Mouse (Mus musculus): ENCODE measurements around the gene Trio.

Gene Trio

GRCm38 (mm10) chr15:27923987-27924341, 101.7 kb downstream of the Trio start:
- in situ Hi-C loops (cut with MboI, MseI) = loop anchor here (5.0 kb wide), 2 partner anchors 158 to 253 kb away; no protein-coding TSS in a partner anchor

DNA sequence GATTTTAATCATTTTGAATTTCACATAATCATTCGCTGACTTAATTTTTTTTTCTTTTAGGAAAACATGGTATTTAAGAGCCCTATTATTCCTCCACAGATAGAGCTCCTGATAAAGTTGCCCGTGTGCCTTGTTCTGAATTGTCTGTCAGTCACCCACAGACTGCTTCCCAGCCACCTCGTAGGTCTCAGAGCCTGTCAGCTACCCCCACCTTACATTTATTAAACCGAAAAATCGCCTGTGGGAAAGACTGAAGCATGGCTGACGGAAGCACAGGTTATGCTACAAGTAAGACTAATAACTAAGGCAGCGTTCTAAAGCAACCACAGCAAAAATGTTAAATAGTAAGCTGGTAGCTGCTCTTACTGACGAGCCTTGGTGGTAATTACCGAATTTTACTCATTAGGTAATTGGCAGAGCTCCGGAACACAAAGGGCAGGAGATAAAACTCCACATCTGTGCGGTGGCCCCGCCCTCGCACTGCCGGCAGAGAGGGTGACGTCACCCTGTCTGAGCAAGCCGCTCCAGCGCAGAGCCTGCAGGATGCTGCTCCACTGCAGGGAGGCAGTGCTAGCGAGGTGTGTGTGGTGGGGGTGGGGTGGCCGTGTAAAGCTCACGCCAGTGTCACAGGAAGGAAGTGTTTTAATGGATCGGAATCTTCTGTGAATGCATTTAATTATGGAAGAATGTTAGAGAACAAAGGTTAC, 102.2 kb downstream of the Trio start:
- in situ Hi-C loops (cut with MboI, MseI) = loop anchor here (5.0 kb wide), 2 partner anchors 159 to 254 kb away; no protein-coding TSS in a partner anchor

GRCm38 (mm10) chr15:27920751-27921150, 104.9 kb downstream of the Trio start:
- in situ Hi-C loops (cut with MboI, MseI) = loop anchor here (5.0 kb wide), 2 partner anchors 162 to 257 kb away; no protein-coding TSS in a partner anchor

- in situ Hi-C loops (cut with MboI, MseI) = no loop called here
Measured at GRCm38 (mm10) chr15:27919540-27919939, 106.1 kb downstream of the Trio start.

- in situ Hi-C loops (cut with MboI, MseI) = no loop called here
Measured at GRCm38 (mm10) chr15:27918798-27919197, 106.8 kb downstream of the Trio start.

GRCm38 (mm10) chr15:27916204-27916603, 109.4 kb downstream of the Trio start:
- in situ Hi-C loops (cut with MboI, MseI) = no loop called here

- in situ Hi-C loops (cut with MboI, MseI) = no loop called here
Measured at GRCm38 (mm10) chr15:27913013-27913412, 112.6 kb downstream of the Trio start.

GRCm38 (mm10) chr15:27911196-27911595, 114.5 kb downstream of the Trio start:
- in situ Hi-C loops (cut with MboI, MseI) = no loop called here

DNA sequence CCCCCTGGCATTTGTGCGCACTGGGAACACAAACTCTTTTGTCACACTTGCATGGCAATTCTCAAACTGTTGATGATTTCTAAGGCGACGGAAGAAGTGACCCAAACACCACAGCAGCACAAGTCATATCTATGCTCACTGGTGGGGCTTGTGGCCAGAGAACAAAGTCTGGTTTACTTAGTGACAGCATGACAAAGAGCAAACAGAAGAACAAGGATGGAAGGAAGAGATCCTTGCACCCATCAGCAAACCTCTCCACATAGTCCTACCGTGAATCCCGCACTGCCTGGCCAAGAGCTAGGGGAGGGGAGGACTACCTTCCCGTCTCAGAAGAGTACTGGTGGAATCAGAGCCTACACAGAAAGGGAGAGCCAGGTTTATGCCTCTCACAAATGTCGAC, 115.5 kb downstream of the Trio start:
- in situ Hi-C loops (cut with MboI, MseI) = no loop called here

GRCm38 (mm10) chr15:27907649-27908048, 118.0 kb downstream of the Trio start:
- in situ Hi-C loops (cut with MboI, MseI) = no loop called here

- in situ Hi-C loops (cut with MboI, MseI) = no loop called here
Measured at GRCm38 (mm10) chr15:27906409-27906808, 119.2 kb downstream of the Trio start.

GRCm38 (mm10) chr15:27905341-27905740, 120.3 kb downstream of the Trio start:
- in situ Hi-C loops (cut with MboI, MseI) = no loop called here

GRCm38 (mm10) chr15:27904346-27905005, 121.2 kb downstream of the Trio start:
- in situ Hi-C loops (cut with MboI, MseI) = no loop called here

GRCm38 (mm10) chr15:27901200-27901599, 124.4 kb downstream of the Trio start:
- in situ Hi-C loops (cut with MboI, MseI) = no loop called here

DNA sequence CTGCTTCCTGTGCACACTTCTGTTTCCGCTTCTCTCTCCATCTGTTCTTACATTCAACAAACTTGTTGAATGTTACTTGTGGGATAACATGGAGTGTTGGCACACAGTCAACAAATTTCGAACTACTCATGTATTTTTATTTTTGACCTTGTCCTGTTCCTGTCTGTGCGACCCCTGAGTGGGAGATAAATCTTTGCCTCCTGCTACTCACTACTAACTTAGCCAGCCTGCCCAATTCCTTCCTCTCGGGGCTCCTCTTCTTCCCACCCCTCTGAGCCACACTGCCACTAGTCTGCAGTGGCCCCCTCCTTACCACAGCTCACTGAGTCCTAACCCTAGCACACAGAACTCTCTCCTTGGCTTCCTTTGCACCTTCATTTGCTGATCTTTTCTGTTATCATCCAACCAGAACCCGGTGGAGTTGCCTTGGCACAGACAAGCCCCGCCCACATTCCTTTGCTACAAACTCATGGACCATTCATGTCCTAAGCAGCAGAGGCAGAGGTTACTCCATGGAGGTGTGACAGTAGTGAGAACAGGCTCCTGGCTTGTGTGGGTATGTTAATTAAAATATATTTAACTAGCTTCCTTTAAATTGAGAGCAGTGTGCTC, 126.7 kb downstream of the Trio start:
- in situ Hi-C loops (cut with MboI, MseI) = no loop called here

GRCm38 (mm10) chr15:27894112-27894511, 131.5 kb downstream of the Trio start:
- in situ Hi-C loops (cut with MboI, MseI) = no loop called here

DNA sequence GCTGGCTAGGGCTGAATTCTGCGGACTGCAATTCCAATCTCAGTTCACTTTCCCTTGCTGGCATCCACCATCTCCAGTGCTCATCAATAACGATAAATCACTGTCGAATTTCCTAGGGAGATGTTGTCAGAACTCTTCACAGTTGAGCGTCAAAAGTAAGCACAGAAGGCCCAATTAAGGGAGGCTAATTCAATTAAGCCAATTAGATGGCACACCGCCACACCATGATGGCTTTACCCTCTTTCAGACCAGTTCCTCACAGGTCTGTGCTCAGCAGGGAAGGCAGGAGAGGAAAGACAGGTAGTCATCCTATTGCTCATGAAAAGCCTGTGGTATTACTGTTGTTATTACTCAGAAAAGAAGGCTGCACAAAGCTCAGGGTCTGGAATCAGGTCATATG, 133.6 kb downstream of the Trio start:
- in situ Hi-C loops (cut with MboI, MseI) = no loop called here

GRCm38 (mm10) chr15:27890666-27891065, 135.0 kb downstream of the Trio start:
- in situ Hi-C loops (cut with MboI, MseI) = no loop called here

DNA sequence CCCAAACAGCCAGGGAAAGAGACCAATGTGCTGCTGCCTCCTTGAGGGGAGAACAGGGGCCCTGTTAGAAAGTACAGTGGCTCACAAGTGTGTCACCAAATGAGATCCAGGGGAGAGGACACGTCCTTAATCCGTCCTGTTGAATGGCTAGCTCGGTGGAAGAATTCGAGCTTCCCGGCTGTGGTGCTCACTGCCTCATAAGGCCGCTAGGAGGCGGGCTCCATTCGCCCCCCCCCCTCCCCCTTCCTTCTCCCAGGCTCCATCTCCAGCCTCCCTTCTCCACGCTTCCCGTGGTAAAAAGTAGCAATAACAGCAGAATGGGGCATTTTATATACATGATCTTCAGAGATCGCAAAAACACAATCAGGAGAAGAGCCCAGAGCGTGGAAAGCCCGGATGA, 137.5 kb downstream of the Trio start:
- in situ Hi-C loops (cut with MboI, MseI) = no loop called here

DNA sequence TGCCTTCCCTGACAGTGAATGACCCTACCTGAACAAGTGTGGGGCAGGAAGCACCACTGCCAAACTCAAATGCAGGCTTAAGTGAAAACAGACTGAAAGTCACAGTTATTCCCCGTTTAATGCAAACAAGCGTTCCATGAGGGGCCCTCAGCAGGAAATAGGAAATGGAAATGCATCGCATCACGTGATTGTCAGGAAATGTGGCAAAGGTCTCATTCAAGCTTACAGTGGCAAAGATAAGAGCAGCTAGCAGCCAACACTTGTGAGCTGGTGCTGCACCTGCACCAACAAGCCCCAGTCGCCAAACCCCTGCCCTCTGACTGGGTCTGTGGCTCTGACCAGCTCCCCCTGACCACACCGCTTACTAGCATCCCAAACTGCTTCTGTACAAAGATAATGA, 138.7 kb downstream of the Trio start:
- in situ Hi-C loops (cut with MboI, MseI) = no loop called here

GRCm38 (mm10) chr15:27884347-27885250, 141.0 kb downstream of the Trio start:
- in situ Hi-C loops (cut with MboI, MseI) = no loop called here

GRCm38 (mm10) chr15:27883881-27884280, 141.8 kb downstream of the Trio start:
- in situ Hi-C loops (cut with MboI, MseI) = no loop called here

Data from regulatory T cell (primary cell).